Mouse (Mus musculus): Measurements from ENCODE around the gene Notch2. TPM values are rescaled to one million over a fixed set of nuclear protein-coding genes. Genes with fewer than 3 reads are reported as not detected.

Gene Notch2
- polyA plus RNA-seq, 1 experiment, result 15.6 TPM

GRCm38 (mm10) chr3:97998349-97998748 is 15.0 kb upstream of the Notch2 start:
- Histone ChIP-seq H3K4me3 (ENCODE audit: insufficient read depth, poor library complexity, severe bottlenecking) (no peak overlapping the region), H3K79me2 (ENCODE audit: control insufficient read depth, insufficient read depth) (no peaks in the 10 kb centered on the region), H3K27me3 (ENCODE audit: control insufficient read depth, insufficient read depth, insufficient read length) (no peaks in the 10 kb centered on the region), H3K36me3 (ENCODE audit: control insufficient read depth, insufficient read depth) (no peaks in the 10 kb centered on the region), H3K79me3 (ENCODE audit: low read depth) (no peaks in the 10 kb centered on the region), H3ac (ENCODE audit: control insufficient read depth, insufficient read length, low read depth) (no peak overlapping the region)
- no peak for TF ChIP-seq CTCF (IDR thresholded peaks at IDR 0.05; ENCODE audit: control insufficient read depth, insufficient read depth, insufficient read length)
- TF ChIP-seq USF1 (IDR thresholded peaks at IDR 0.05; ENCODE audit: low read depth), result no peak
- TF ChIP-seq FOSL1 (IDR thresholded peaks at IDR 0.05; ENCODE audit: insufficient read depth, low read length, poor library complexity, severe bottlenecking), result no peak
- TF ChIP-seq MAX (IDR thresholded peaks at IDR 0.05), result no peak
- TF ChIP-seq MYOD1 (IDR thresholded peaks at IDR 0.05; ENCODE audit: control insufficient read depth, insufficient read length, low read depth), result no peak
- TF ChIP-seq MYOG (IDR thresholded peaks at IDR 0.05; ENCODE audit: control insufficient read depth, extremely low read depth, insufficient read length), result no peak
- TF ChIP-seq CEBPB (IDR thresholded peaks at IDR 0.05; ENCODE audit: low read depth), result no peak

DNA sequence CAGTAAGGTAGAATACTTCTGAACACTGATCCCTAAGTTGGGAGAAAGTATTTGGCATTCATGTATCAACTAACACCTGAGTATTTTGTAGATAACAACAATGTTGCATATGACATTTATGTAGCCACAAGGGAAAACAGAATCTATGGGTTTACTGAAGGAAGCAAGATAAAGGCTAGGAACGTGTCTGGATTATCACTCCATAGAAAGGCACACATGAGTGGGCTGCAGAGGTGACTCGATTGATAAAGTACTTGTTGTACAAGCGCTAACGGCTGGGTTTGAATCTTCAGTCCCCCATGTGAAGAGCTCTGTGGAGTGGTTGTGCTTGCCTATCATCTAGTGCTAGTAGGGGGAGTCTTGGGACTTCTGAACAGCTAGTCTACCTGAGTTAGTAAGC is 9.8 kb upstream of the Notch2 start:
- Histone ChIP-seq H3K79me2 (ENCODE audit: control insufficient read depth, insufficient read depth) (no peaks in the 10 kb centered on the region), H3K36me3 (ENCODE audit: control insufficient read depth, insufficient read depth) (no peaks in the 10 kb centered on the region), H3K27me3 (ENCODE audit: control insufficient read depth, insufficient read depth, insufficient read length) (no peaks in the 10 kb centered on the region), H3K4me3 (ENCODE audit: insufficient read depth, poor library complexity, severe bottlenecking) (no peak overlapping the region), H3ac (ENCODE audit: control insufficient read depth, insufficient read length, low read depth) (no peak overlapping the region), H3K79me3 (ENCODE audit: low read depth) (no peaks in the 10 kb centered on the region)
- no peak for TF ChIP-seq MYOG (IDR thresholded peaks at IDR 0.05; ENCODE audit: control insufficient read depth, extremely low read depth, insufficient read length)
- no peak for TF ChIP-seq MYOD1 (IDR thresholded peaks at IDR 0.05; ENCODE audit: control insufficient read depth, insufficient read length, low read depth)
- TF ChIP-seq CEBPB (IDR thresholded peaks at IDR 0.05; ENCODE audit: low read depth), result no peak
- TF ChIP-seq USF1 (IDR thresholded peaks at IDR 0.05; ENCODE audit: low read depth), result no peak
- no peak for TF ChIP-seq FOSL1 (IDR thresholded peaks at IDR 0.05; ENCODE audit: insufficient read depth, low read length, poor library complexity, severe bottlenecking)
- no peak for TF ChIP-seq CTCF (IDR thresholded peaks at IDR 0.05; ENCODE audit: control insufficient read depth, insufficient read depth, insufficient read length)
- TF ChIP-seq MAX (IDR thresholded peaks at IDR 0.05), result no peak

GRCm38 (mm10) chr3:98004231-98004630 is 9.1 kb upstream of the Notch2 start:
- Histone ChIP-seq H3K27me3 (ENCODE audit: control insufficient read depth, insufficient read depth, insufficient read length) (no peaks in the 10 kb centered on the region), H3K4me3 (ENCODE audit: insufficient read depth, poor library complexity, severe bottlenecking) (no peak overlapping the region), H3ac (ENCODE audit: control insufficient read depth, insufficient read length, low read depth) (no peak overlapping the region), H3K79me3 (ENCODE audit: low read depth) (no peaks in the 10 kb centered on the region), H3K36me3 (ENCODE audit: control insufficient read depth, insufficient read depth) (no peaks in the 10 kb centered on the region), H3K79me2 (ENCODE audit: control insufficient read depth, insufficient read depth) (no peaks in the 10 kb centered on the region)
- TF ChIP-seq MAX (IDR thresholded peaks at IDR 0.05) (no peak), MYOD1 (IDR thresholded peaks at IDR 0.05; ENCODE audit: control insufficient read depth, insufficient read length, low read depth) (no peak), CEBPB (IDR thresholded peaks at IDR 0.05; ENCODE audit: low read depth) (no peak), CTCF (IDR thresholded peaks at IDR 0.05; ENCODE audit: control insufficient read depth, insufficient read depth, insufficient read length) (no peak), USF1 (IDR thresholded peaks at IDR 0.05; ENCODE audit: low read depth) (no peak), MYOG (IDR thresholded peaks at IDR 0.05; ENCODE audit: control insufficient read depth, extremely low read depth, insufficient read length) (no peak), FOSL1 (IDR thresholded peaks at IDR 0.05; ENCODE audit: insufficient read depth, low read length, poor library complexity, severe bottlenecking) (no peak)

DNA sequence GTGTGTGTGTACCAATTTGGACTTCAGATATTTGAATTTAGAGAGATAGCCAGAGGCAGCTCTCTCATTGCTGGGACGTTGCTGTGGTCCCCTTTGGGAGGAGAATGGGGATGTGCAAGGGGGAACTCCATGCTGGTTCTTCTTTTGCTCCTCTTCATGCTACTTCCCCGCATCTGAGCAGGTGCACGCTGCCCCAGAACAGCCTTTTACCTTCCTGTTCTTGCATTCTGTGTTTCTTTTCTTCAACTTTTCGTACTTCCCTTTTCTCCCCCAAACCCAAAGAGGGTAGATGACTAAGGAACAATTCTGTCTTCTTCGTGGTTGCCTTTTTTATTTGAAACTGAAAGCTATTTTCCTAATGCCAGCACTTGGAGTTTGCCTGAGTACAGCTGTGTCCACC is 8.0 kb upstream of the Notch2 start:
- no peaks in the 10 kb centered on the region for H3K36me3 ChIP-seq (ENCODE audit: control insufficient read depth, insufficient read depth)
- TF ChIP-seq FOSL1 (IDR thresholded peaks at IDR 0.05; ENCODE audit: insufficient read depth, low read length, poor library complexity, severe bottlenecking) (no peak), CEBPB (IDR thresholded peaks at IDR 0.05; ENCODE audit: low read depth) (no peak), USF1 (IDR thresholded peaks at IDR 0.05; ENCODE audit: low read depth) (no peak), MAX (IDR thresholded peaks at IDR 0.05) (no peak), MYOG (IDR thresholded peaks at IDR 0.05; ENCODE audit: control insufficient read depth, extremely low read depth, insufficient read length) (no peak), CTCF (IDR thresholded peaks at IDR 0.05; ENCODE audit: control insufficient read depth, insufficient read depth, insufficient read length) (no peak), MYOD1 (IDR thresholded peaks at IDR 0.05; ENCODE audit: control insufficient read depth, insufficient read length, low read depth) (no peak)
- no peaks in the 10 kb centered on the region for H3K79me2 ChIP-seq (ENCODE audit: control insufficient read depth, insufficient read depth)
- no peak overlapping the region for H3ac ChIP-seq (ENCODE audit: control insufficient read depth, insufficient read length, low read depth)
- no peaks in the 10 kb centered on the region for H3K27me3 ChIP-seq (ENCODE audit: control insufficient read depth, insufficient read depth, insufficient read length)
- H3K79me3 ChIP-seq (ENCODE audit: low read depth), result no peaks in the 10 kb centered on the region
- H3K4me3 ChIP-seq (ENCODE audit: insufficient read depth, poor library complexity, severe bottlenecking), result no peak overlapping the region

GRCm38 (mm10) chr3:98006046-98006691 is 7.2 kb upstream of the Notch2 start:
- no peaks in the 10 kb centered on the region for H3K36me3 ChIP-seq (ENCODE audit: control insufficient read depth, insufficient read depth)
- H3K79me2 ChIP-seq (ENCODE audit: control insufficient read depth, insufficient read depth), result no peaks in the 10 kb centered on the region
- H3ac ChIP-seq (ENCODE audit: control insufficient read depth, insufficient read length, low read depth), result no peak overlapping the region
- no peaks in the 10 kb centered on the region for H3K79me3 ChIP-seq (ENCODE audit: low read depth)
- no peaks in the 10 kb centered on the region for H3K27me3 ChIP-seq (ENCODE audit: control insufficient read depth, insufficient read depth, insufficient read length)
- H3K4me3 ChIP-seq (ENCODE audit: insufficient read depth, poor library complexity, severe bottlenecking), result no peak overlapping the region
- TF ChIP-seq CTCF (IDR thresholded peaks at IDR 0.05; ENCODE audit: control insufficient read depth, insufficient read depth, insufficient read length) (no peak), USF1 (IDR thresholded peaks at IDR 0.05; ENCODE audit: low read depth) (no peak), MYOG (IDR thresholded peaks at IDR 0.05; ENCODE audit: control insufficient read depth, extremely low read depth, insufficient read length) (no peak)

GRCm38 (mm10) chr3:98006973-98007372 is 6.4 kb upstream of the Notch2 start:
- TF ChIP-seq CEBPB (IDR thresholded peaks at IDR 0.05; ENCODE audit: low read depth), result no peak
- TF ChIP-seq MYOG (IDR thresholded peaks at IDR 0.05; ENCODE audit: control insufficient read depth, extremely low read depth, insufficient read length), result no peak
- no peak for TF ChIP-seq MYOD1 (IDR thresholded peaks at IDR 0.05; ENCODE audit: control insufficient read depth, insufficient read length, low read depth)
- TF ChIP-seq FOSL1 (IDR thresholded peaks at IDR 0.05; ENCODE audit: insufficient read depth, low read length, poor library complexity, severe bottlenecking), result no peak
- no peak for TF ChIP-seq MAX (IDR thresholded peaks at IDR 0.05)
- no peak for TF ChIP-seq CTCF (IDR thresholded peaks at IDR 0.05; ENCODE audit: control insufficient read depth, insufficient read depth, insufficient read length)
- TF ChIP-seq USF1 (IDR thresholded peaks at IDR 0.05; ENCODE audit: low read depth), result no peak
- Histone ChIP-seq H3K36me3 (ENCODE audit: control insufficient read depth, insufficient read depth) (no peaks in the 10 kb centered on the region), H3ac (ENCODE audit: control insufficient read depth, insufficient read length, low read depth) (no peak overlapping the region), H3K27me3 (ENCODE audit: control insufficient read depth, insufficient read depth, insufficient read length) (no peaks in the 10 kb centered on the region), H3K79me3 (ENCODE audit: low read depth) (no peaks in the 10 kb centered on the region), H3K79me2 (ENCODE audit: control insufficient read depth, insufficient read depth) (no peaks in the 10 kb centered on the region), H3K4me3 (ENCODE audit: insufficient read depth, poor library complexity, severe bottlenecking) (no peak overlapping the region)
